Mouse (Mus musculus): ENCODE data around the gene Tmem206.

GRCm38 (mm10) chr1:191395200-191395599 lies 69.5 kb downstream of the Tmem206 start:
- no peak for TF ChIP-seq MAFK (IDR thresholded peaks at IDR 0.05; ENCODE audit: insufficient read depth, low read depth, low read length)
- TF ChIP-seq CHD2 (IDR thresholded peaks at IDR 0.05; ENCODE audit: low read depth, low read length), result no peak
